Mouse (Mus musculus) spleen, postnatal 36 days (tissue): Measurements from ENCODE around the gene Evi2.

Experiments
- DNase-seq, 2 experiments: peaks; one replicate each; pipeline ENCODE4 v3.0.0; 2022; ENCODE audit warnings: low spot score in 2 of 2, mixed read lengths in 1 of 2

Evi2 gene

GRCm38 (mm10) chr11:79530333-79530761 lies at the start of gene Evi2, which contains the start of gene Evi2a:
TSS of gene Evi2 (minus strand) at chr11:79530589.
TSS of gene Evi2a (minus strand) at chr11:79530609.
- DNase-seq: peak; percentile 65 to 72

GRCm38 (mm10) chr11:79577741-79578140 lies 47.4 kb upstream of the Evi2 start:
- DNase-seq: peak; percentile 69 to 81

- DNase-seq: no peak
Observed at GRCm38 (mm10) chr11:79575383-79576073, 45.1 kb upstream of the Evi2 start.

- DNase-seq: peak; percentile 62
Observed at GRCm38 (mm10) chr11:79573836-79574235, 43.4 kb upstream of the Evi2 start.

DNA sequence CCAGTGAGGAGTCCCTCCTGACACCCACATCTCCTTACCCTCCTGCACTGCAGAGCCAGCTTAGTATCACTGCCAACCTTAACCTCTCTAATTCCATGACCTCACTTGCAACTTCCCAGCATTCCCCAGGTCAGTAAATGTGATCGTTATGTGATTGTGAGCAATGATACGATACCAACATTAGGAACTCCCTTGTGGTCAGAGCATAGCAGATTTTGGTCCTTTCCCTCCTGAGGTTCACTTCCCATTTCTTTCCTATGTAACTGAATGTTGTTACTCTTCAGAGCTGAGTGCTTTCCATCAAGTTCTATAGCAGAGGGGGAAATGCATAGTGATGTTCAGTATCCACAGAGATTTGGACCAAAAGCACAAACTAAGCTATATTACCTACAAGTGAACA lies 39.9 kb upstream of the Evi2 start:
- DNase-seq: no peak

DNA sequence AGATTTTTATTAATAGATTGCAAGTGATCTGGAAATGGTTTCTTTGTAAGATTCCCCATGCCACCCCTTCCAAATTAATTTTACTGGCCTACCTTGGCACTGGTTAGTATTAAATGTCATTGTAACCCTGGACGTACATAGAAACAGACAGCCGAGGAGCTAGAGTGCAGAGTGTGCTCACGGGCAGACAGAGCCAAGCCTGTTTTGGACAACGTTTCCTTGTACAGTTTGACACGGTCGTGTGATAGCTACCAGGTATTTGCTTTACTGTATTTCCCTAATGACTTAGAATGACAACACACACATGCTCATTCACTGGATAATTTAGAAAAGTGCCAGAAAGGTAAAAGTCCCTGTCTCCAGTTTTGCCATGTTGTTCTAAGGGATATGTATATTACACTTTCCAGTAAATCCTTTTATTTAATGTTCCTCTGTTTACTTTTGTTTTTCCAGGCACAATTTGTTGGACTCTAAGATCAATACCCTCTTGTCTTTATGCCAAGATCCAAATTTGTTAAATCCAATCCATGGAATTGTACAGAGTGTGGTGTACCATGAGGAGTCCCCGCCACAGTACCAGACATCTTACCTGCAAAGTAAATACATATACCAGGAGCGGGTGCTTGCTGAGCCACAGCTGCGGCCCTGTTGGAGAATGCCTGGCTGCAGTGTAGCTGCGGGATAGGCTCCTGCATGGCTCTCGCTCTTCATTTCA lies 38.0 kb upstream of the Evi2 start:
- no peak for DNase-seq

- no peak for DNase-seq
Observed at GRCm38 (mm10) chr11:79566947-79567346, 36.6 kb upstream of the Evi2 start.

GRCm38 (mm10) chr11:79563493-79563892 lies 33.1 kb upstream of the Evi2 start:
- DNase-seq: no peak

DNA sequence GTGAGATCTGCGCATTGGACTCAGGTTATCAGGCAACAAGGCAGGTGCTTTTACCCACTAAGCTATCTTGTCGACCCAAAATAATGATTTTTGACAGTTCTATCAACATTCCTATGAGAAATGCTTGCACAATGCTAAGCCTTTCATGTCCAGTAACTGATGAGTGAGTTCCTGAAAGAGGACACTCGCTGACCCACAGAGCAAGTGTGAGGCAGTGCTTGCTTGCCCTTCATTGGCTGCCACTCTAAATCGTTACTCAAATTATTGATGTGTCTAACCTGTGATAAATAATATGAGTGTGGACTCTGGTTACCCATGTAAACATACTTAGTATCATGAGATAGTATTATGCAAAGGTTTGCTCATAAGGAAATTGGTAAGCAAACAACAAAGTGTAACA lies 30.1 kb upstream of the Evi2 start:
- DNase-seq: no peak

GRCm38 (mm10) chr11:79552622-79553021 lies 22.2 kb upstream of the Evi2 start:
- no peak for DNase-seq

GRCm38 (mm10) chr11:79536293-79536692 lies 5.9 kb upstream of the Evi2 start:
- no peak for DNase-seq

- no peak for DNase-seq
Observed at GRCm38 (mm10) chr11:79535554-79535953, 5.2 kb upstream of the Evi2 start.

- DNase-seq: no peak
Observed at GRCm38 (mm10) chr11:79533950-79534690, 3.7 kb upstream of the Evi2 start.

DNA sequence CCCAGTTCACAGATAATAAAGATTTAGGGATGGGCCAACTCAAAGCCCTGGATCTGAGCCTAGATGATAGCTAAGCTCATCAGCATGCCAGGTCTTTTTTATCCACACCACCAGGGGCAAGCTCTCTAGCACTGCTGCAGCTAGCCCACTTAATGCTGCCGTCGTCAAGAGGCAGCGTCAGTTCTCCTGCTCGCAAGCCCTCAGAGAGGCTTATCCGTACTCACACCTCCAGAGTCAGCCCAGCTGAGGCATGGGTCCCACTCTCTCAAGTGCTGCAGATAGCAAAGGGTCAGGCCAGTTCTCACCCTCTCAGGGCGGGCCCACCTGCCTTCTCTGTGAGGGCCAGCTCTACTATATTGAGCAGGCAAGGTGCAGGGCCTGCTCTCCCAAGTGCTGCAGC lies 2.9 kb upstream of the Evi2 start:
- no peak for DNase-seq

DNA sequence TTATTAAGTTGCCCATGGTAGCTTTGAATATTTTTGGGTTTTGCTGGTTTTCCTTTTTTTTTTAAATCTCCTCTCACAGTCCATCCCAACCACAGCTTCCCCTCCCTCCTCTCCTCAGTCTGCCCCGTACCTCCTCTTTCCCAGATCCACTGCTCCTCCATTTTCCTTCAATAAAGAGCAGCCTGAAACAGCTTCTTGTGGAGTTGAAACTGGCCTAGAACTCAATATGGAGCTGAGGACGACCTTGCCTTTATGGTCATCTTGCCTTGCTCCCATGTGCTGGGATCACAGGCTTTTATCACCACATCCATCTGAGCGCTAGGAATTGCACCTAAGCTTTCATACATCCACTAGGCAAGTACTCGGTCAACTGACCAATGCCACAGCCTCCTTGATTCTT lies 1.1 kb upstream of the Evi2 start:
- DNase-seq: no peak

- no peak for DNase-seq
Observed at GRCm38 (mm10) chr11:79530774-79531173, 385 bp upstream of the Evi2 start.

DNA sequence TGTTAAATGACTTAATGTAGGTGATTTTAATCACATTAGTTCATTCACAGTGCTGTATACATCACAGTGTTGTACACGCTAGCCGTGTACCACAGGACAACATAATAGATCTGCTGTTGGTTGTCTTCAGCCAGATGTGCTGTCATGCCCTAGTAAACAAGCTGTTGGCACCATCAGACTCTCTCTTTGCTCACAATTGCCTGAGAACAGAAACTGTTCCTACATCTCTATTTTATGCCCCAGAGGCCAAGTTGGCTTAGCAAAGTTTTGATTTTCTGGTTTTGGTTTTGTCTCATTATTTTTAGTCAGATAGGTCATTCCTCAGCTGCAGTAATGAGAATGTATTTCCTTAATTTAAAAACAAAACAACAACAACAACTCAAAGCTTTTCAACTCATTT lies 653 bp downstream of the Evi2 start:
- peak; percentile 53 to 58 for DNase-seq

DNA sequence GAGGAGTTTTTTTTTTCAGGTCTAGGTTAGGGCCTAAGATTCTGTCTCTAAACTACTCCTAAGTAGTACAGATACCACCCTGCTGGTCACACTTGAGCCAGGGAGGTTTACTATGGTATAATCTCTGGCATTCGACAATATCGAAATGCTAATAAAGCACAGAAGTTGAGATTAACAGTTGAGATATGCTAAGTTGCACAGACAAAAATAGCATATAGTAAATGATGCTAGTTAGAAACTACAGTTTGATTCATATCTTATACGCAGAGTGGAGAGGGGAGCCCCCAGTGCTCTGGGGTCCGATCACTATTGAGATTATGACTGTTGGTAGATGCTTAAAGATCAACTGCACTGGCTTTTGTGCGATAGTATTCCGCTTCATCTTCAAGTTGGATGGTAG lies 1.2 kb downstream of the Evi2 start:
- no peak for DNase-seq

DNA sequence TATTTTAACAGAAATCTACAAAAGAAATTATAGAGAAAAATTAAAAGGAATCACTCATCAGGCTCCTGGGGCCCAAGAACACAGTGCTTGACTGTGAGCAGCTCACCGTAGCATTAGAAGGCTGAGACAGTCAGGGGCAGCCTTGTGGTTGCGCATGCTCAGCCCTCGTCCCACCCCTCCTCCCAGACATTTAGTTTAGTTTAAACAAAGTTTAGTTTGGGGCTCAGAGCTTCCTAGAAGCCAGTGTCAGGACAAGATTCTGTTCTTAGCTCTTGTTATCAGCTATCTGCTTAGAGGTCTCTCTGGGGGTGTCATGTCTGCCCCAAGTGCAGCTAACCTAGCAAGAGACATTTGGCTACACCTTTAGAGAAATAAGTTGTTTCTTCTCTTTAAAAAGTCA lies 1.8 kb downstream of the Evi2 start:
- DNase-seq: peak; percentile 63 to 66

GRCm38 (mm10) chr11:79527739-79528384 lies 2.5 kb downstream of the Evi2 start:
- peak; percentile 81 to 86 for DNase-seq

DNA sequence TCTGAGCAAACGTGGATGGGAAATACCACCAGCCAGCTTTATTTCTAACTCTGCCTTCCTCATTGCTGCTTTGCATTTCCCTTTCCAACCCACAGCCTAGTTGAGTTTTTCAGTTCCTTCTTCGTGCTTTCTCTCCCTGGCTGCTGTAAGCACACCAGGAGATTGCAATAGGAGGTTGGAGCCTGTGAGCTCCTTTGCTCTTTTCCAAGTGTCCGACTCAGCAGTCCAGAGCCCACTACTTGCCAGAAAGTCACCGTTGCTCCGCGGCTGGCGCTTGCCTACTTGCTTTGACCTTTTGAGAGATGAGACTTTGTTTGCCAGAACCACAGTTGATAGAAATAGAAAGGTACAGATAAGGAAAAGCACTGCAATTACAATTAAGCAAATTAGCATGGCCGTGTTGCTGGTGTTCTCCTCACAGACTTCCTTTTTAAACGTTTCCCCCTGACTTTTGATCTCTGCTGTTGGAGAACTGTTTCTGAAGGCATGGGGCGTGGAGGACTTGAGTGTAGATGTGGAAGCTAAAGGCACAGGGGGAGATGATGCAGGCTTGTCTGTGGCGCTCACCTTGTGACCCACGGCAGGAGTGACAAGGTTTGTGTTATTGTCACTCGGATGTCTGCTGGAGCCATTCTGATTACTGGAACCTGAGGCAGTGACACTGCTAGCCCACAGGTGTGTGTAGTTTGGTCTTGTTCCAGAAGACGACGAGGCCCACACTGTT lies 3.2 kb downstream of the Evi2 start:
- peak; percentile 67 to 72 for DNase-seq
